Mouse (Mus musculus) lung, postnatal 0 days (tissue): ENCODE measurements around the gene Muc4.

ENCODE experiments used
- CTCF ChIP-seq: IDR thresholded peaks from 2 replicates; pipeline ENCODE4 v1.5.1; 2016; ENCODE audit warnings: antibody characterized with exemption, mild to moderate bottlenecking
- EP300 ChIP-seq: IDR thresholded peaks from 2 replicates; pipeline ENCODE4 v1.6.1; 2016; ENCODE audit warnings: antibody characterized with exemption, mild to moderate bottlenecking, control low read depth

- no peak for TF ChIP-seq EP300
- no peak for TF ChIP-seq CTCF
Measured at GRCm38 (mm10) chr16:32750242-32751127, 14.8 kb downstream of the Muc4 start.
